Mouse (Mus musculus) kidney, adult 18-20 months (tissue): ENCODE results near the gene Med24.

Source experiments
- DNase-seq: peaks from one replicate; pipeline ENCODE4 v3.0.0; 2021

Gene Med24

GRCm38 (mm10) chr11:98717904-98718303 lies 11.3 kb downstream of the Med24 start:
- DNase-seq = peak; percentile 73

DNA sequence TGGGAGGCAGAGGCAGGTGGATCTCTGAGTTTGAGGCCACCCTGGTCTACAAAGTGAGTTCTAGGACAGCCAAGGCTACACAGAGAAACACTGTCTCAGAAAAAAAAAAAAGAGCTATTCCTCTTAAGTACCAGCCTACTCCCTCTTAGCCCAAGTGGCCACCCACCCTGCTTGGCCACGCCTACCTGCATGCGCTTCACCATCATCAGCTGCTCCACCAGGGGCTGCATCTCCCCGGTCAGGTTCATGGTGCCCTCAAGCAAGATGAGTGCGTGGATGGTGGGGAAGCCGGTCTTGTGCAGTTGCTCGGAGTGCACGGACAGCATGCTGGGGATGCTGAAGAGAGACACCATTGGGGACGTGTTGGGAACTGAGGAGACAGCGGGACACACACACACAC lies 13.3 kb downstream of the Med24 start:
- no peak for DNase-seq

- DNase-seq = peak; percentile 25
These were observed 15.5 kb downstream of the Med24 start for GRCm38 (mm10) chr11:98713703-98714102.

GRCm38 (mm10) chr11:98712009-98712408 lies 17.2 kb downstream of the Med24 start:
- peak; percentile 19 for DNase-seq

DNA sequence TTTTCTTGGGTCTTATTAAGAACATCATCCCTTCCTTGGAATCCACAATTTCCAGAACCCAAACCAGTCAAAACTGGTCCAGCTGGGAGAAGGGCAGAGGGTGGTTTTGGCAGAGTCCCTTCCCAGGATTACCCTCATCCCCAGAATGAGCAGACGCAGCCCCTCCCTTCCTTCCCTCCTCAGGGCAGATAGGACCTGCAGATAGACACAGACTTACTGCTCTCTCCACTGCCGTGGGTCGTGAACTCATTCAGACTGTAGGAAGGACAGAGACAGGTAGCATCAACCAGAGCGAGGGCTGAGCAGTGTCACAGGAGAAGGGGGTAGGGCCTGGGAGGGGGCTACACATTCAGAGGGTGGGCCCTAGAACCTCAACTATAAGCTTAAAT lies 18.2 kb downstream of the Med24 start:
- no peak for DNase-seq

DNA sequence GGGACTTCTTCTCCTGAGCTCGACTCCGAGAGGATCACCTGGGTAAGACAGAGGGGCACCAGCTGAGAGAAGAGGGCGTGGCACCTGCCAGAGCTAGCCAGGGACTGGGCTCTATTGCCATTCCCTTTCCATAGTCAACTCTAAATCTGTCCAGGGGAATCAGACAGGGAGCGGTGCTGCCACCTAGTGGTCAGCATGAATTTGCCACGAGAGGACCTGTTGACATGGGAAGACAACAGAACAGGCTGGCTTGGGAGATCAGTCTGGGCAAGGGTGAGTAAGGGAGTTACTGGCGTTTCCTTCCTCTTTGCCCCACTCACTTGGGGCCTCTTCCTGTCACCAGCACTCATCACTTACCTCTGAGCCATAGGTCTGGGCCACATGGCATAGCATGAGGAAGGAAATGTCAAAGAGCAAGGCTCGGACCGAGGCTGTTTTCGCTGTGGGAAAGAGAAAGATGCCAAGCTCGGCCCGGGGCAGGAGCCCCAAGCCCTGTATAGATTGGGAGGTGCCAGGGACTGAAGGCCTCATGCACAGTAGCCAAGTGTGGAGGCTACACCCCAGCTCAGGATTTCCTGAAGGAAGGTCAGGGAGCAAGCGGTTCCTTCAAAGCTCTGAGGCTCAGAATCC lies 18.7 kb downstream of the Med24 start:
- DNase-seq = peak; percentile 90

GRCm38 (mm10) chr11:98709001-98709741 lies 20.1 kb downstream of the Med24 start:
- DNase-seq = peak; percentile 78

GRCm38 (mm10) chr11:98708282-98708956 lies 20.8 kb downstream of the Med24 start:
- DNase-seq = peak; percentile 37

DNA sequence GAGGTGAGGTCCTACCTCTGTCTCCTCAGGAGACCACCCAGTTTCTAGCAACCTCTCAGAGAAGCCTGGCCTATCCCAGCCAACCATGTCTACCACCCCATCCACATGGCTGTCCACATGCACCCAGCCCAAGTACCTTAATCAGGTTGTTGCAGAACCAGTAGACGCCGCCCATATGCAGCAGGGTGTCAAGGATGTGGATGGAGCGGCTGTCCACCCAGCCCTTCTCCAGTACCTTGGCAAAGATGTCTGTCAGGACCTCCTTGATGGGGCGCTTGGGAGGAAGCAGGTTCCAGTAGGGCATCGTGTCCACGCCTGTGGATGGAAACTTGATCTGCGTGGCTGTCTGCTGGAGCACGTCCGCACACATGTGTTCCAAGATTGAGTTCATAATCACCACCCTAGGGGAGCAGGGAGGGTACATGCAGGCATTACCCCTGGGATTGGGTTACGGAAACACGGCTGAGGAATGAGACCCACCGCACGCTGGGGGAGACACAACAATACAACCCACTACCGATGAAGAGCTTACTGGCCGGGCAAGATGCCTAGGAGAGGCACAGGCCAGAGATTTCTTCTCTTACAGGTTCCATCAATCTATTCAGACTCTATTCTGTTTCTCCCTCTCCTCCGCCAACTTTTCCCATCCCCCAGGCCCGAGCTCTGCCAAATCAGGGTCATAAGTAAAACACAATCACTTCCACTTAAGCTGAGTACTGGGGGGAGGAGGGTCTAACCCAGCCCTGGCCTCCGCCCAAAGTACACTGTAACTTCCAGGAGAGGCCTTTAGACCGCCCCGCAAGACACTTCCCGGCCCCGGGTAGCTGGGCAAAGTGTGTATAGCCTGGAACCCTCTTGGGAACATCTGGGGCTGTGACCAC lies 21.6 kb downstream of the Med24 start:
- peak; percentile 54 for DNase-seq

- no peak for DNase-seq
These were observed 24.2 kb downstream of the Med24 start for GRCm38 (mm10) chr11:98705021-98705420.

DNA sequence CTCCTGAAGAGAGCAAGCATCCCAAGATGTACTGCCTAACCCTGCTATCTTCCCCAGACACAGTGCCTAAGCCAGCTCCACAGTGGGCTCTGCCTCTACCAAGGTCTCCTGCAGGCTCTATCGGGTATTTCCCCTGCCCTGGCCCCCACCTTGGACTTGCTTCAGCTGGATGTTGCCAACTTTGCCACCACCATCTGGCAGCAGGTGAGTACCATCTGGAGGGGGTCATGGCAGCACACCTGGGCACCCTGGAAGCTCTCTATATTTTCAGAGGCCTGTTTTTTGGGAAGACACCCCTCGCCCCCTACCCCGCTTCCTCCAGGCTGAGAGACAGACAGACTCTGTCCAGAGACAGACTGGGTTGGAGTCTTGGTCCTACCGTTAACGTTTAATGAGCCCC lies 26.9 kb downstream of the Med24 start:
- no peak for DNase-seq

- DNase-seq = no peak
These were observed 28.0 kb downstream of the Med24 start, which contains the start of gene Csf3 for GRCm38 (mm10) chr11:98701213-98701670. Csf3 (plus strand) TSS chr11:98701263.

DNA sequence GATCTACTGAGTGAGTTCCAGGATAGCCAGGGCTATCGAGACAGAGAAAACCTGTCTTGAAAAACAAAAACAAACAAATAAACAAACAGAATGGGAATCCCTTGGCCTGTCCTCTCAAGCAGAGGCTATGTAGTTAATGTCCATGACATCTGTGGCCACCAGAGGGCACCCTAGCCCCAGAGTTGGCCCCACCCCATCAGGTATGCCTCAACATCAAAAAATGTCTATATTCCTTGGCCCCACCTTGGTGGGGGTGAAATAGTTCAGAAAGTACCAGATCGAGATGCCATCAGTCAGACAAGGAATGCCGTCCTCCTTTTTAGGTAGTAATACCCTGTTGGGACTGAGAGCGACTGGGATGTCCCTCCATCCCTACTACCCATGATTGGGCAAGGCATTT lies 29.3 kb downstream of the Med24 start:
- peak; percentile 87 for DNase-seq

- DNase-seq = no peak
These were observed 30.2 kb downstream of the Med24 start for GRCm38 (mm10) chr11:98698849-98699640.

GRCm38 (mm10) chr11:98697225-98697624 lies 32.0 kb downstream of the Med24 start:
- DNase-seq = peak; percentile 36

GRCm38 (mm10) chr11:98696454-98697216 lies 32.6 kb downstream of the Med24 start:
- no peak for DNase-seq

DNA sequence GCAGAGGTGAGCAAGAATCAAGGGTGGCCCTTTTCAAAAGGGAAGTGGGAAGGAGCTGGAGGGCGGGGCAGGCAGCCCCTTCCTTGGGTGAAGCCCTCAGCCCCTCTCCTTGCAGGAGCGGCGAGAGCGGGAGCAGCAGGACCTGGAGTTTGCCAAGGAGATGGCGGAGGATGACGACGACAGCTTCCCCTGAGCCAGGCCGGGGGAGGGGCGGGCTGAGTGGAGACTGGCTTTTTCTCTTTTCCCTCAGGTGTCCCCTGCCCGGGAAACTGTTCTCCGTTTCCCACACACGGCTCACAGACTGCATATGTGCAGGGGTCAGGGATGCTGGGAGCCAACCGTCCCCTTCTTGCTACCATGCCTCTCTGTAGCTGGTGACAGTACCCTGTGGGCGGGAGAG lies 33.8 kb downstream of the Med24 start:
- no peak for DNase-seq

DNA sequence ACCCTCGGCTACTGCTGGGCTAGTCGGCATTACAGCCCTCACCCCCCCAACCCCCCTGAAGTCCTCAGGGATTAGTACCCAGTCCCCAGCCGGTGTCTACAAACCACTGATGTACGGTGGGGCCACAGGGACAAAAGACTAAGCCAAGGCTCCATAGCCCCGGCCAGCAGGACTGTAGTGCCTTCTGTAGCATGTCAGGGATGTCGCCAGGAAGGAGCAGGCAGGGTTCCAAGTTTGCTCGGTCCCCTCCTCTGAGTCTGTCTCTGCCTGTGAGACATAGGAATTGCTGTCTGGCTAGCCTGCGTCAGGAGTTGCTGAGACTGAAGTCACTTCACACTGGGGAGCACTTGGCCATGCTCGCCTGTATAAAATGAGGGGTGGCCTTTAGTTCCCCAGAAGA lies 34.9 kb downstream of the Med24 start:
- no peak for DNase-seq

DNA sequence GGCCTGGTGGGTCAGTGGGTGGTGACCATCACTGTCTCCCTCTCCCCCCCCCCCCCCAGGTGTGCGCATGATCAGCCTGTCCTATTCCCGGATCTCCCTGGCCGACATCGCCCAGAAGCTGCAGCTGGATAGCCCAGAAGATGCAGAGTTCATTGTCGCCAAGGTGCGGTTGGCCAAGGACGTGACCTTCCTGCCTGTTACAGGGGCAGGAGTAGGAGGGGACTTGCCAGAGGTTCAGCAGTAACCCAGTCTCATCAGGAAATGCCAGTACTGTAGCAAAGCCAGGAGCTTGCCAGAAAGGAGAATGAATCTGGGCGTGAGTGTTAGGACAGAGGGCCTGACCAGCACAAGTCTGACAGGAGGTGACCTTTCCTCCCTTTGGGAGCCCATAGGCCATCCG lies 35.5 kb downstream of the Med24 start:
- DNase-seq = no peak

GRCm38 (mm10) chr11:98693201-98693600 lies 36.0 kb downstream of the Med24 start:
- peak; percentile 21 for DNase-seq

DNA sequence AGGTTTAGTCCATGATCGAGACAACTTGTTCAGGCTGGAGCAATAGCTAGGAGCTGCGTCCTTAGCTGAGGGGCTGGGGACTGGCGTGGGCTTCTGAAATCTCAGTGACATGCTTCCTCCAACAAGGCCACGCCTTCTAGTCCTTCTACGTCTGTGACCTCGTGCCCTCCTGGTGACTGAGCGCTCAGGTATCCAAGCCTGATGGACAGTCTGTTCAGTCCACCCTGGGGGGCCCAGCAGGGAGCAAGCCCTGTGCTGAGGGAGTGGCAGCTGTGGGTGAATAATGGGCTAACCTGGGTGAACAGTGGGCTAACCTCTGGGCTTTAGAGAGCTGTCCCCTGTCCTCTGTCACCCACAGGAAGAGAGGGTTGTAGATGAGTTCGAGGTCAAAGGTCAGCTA lies 41.2 kb downstream of the Med24 start:
- DNase-seq = no peak
